In genomic region chr2:76513296-76513695, GRCm38 (mm10) we compare ENCODE assay signal across 21 mouse cellular contexts.
"Had no signal": no experiment of that assay in that cellular context is flagged by ENCODE, and none has a peak within 500 bp of the region (broad histone marks: within the 10 kb centered on the region; RNA-seq: fewer than 3 reads in every experiment).

No protein-coding gene starts in this region.

- H3K4me1 ChIP-seq: limb, embryonic 13.5 days; liver, embryonic 12.5 days; liver, embryonic 15.5 days; megakaryocyte, embryonic 14.5 days; midbrain, embryonic 10.5 days; midbrain, embryonic 13.5 days had no signal

- H3K9me3 ChIP-seq: limb, embryonic 10.5 days; limb, embryonic 13.5 days; liver, embryonic 12.5 days; liver, embryonic 15.5 days; midbrain, embryonic 10.5 days; midbrain, embryonic 13.5 days; neural tube, embryonic 13.5 days had no signal

- H3K27ac ChIP-seq: kidney, postnatal 0 days; layer of hippocampus, adult 2 months; limb, embryonic 10.5 days; limb, embryonic 13.5 days; liver, embryonic 12.5 days; liver, embryonic 15.5 days; midbrain, embryonic 10.5 days; midbrain, embryonic 13.5 days; neural tube, embryonic 13.5 days had no signal

- H3K4me3 ChIP-seq: layer of hippocampus, adult 2 months; limb, embryonic 10.5 days; limb, embryonic 13.5 days; liver, embryonic 12.5 days; liver, embryonic 15.5 days; megakaryocyte, embryonic 14.5 days; midbrain, embryonic 10.5 days; midbrain, embryonic 13.5 days; myocyte; neural tube, embryonic 13.5 days had no signal

- H3K9ac ChIP-seq: limb, embryonic 13.5 days; liver, embryonic 12.5 days; liver, embryonic 15.5 days; midbrain, embryonic 13.5 days; neural tube, embryonic 13.5 days had no signal

- H3K27me3 ChIP-seq: limb, embryonic 13.5 days; liver, embryonic 12.5 days; liver, embryonic 15.5 days; megakaryocyte, embryonic 14.5 days; midbrain, embryonic 13.5 days; neural tube, embryonic 13.5 days had no signal

- DNase-seq: kidney, adult 2 months; kidney, postnatal 25 days; layer of hippocampus, adult 9-11 months; liver; lung, adult 2 months; retina, postnatal 1 day; right cerebral cortex, postnatal 25 days; thymus, adult 18-20 months; thymus, postnatal 36 days had no signal

- ATAC-seq: liver, embryonic 12.5 days; midbrain, embryonic 13.5 days; midbrain, embryonic 16.5 days had no signal

- H3K36me3 ChIP-seq: limb, embryonic 10.5 days; limb, embryonic 13.5 days; liver, embryonic 12.5 days; liver, embryonic 15.5 days; midbrain, embryonic 10.5 days; midbrain, embryonic 13.5 days; neural tube, embryonic 13.5 days had no signal

- H3K4me2 ChIP-seq: limb, embryonic 13.5 days; liver, embryonic 12.5 days; liver, embryonic 15.5 days; midbrain, embryonic 13.5 days; neural tube, embryonic 13.5 days had no signal
